Mouse (Mus musculus) A20 (cell line): ENCODE data around the gene Apon.
"Not testable (repeated sequence)": the region's sequence is repeated elsewhere in the genome, so short reads cannot be mapped to it uniquely, and the experiment has no call there.

Experiments used
- DNase-seq: peaks from one replicate; pipeline ENCODE4 v3.0.0-alpha.2; 2011; ENCODE audit warnings: low read depth, low spot score

Gene Apon

DNA sequence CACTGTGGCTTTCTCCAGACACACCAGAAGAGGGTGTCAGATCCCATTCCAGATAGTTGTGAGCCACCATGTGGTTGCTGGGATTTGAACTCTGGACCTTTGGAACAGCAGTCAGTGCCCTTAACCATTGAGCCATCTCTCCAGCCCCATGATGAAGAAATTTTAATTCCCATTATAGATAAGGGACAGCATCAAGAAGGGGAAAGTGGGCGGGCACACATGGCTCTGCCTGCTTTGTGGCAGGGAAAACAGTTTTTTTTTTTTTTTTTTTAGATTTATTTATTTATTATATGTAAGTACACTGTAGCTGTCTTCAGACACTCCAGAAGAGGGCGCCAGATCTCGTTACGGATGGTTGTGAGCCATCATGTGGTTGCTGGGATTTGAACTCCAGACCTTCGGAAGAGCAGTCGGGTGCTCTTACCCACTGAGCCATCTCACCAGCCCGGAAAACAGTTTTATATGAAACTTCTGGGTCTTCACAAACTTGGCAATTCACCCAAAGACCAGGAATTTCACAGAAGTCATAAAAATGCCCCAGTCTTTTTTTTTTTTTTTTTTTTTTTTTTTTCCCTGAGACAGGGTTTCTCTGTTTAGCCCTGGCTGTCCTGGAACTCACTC lies 19.0 kb downstream of the Apon start:
- DNase-seq: not testable (repeated sequence)

GRCm38 (mm10) chr10:128275374-128275773 lies 21.5 kb downstream of the Apon start:
- not testable (repeated sequence) for DNase-seq

DNA sequence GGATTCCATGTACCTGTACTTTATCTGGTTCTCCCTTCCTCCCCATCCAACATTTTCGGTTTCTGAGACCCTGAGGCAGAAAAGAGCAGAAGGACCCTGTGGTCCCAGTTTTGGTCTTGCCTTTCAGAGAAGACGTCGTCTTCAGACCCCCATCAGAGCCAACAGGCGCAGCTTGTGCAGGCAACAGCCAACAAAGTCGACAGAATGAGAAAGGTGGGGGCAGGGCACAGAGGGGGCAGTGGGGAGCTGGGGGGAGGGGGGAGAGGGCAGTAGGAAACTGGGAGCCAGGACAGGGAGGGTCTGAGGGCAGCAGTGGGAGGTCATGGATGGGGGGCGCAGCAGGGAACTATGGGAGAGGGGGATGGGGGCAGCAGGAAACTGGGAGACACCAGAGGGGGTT lies 24.3 kb downstream of the Apon start:
- DNase-seq: no peak

GRCm38 (mm10) chr10:128280943-128281342 lies 27.0 kb downstream of the Apon start:
- no peak for DNase-seq

DNA sequence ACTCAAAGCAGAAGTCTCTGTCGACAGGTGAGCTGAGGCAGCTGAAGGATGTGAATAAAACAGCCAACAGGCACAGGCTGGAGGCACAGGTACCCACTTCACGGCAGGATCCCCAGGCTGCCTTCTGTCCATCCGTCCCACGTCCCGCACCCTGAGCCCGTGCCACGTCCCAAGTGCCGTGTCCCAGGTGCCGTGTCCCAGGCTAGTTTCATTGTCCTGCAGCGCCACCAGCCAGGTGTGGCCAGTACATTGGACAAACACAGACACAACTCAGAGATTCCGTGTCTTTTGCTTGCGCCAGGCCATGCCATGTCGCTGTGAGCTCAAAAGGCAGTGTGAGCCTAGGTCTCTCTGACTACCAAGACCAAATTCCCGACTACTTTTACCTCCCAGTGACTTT lies 27.8 kb downstream of the Apon start:
- DNase-seq: no peak

- no peak for DNase-seq
These were observed 29.1 kb downstream of the Apon start for GRCm38 (mm10) chr10:128282886-128283450.

- DNase-seq: peak; percentile 69
These were observed 30.0 kb downstream of the Apon start for GRCm38 (mm10) chr10:128283604-128284579.

- not testable (repeated sequence) for DNase-seq
These were observed 36.7 kb downstream of the Apon start for GRCm38 (mm10) chr10:128290594-128290993.

- no peak for DNase-seq
These were observed 42.6 kb downstream of the Apon start for GRCm38 (mm10) chr10:128296370-128297090.

DNA sequence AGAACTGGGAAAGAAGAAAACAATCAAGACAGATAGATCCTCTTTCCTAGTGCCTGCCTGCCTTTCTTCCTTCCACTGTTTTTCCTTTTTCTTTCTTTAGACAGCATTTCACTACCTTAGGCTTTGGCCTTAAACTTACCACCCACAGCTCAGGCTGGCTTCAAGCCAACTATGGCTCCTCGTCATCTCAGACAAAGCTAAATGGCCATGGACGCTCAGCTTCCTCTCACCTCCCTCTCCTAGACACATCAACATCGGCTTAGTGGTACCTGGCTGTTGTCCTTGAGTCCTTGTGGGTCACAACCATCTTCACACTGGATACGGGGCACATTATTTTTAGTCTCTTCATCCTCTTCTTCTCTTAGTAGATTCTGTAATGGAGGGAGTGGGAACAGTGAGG lies 43.3 kb downstream of the Apon start:
- DNase-seq: no peak

DNA sequence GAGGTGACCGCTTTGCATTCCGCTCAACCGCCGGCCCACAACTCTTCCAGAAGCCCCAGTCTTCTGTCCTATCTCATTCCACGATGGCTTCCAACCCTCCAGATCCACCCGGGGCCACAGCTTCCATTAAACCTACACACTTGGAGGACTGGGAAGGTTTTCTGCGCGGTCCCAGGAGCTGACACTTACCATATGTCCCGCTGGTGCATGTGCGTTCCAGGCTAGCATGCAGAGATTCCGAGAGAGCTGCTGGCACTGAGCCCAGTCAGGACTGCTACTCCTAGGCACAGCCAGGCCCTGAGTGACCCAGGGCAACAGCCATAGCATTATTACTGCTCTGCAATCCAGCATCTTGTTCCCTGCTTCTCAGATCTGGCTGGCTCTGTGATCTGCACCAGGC lies 43.7 kb downstream of the Apon start:
- no peak for DNase-seq

DNA sequence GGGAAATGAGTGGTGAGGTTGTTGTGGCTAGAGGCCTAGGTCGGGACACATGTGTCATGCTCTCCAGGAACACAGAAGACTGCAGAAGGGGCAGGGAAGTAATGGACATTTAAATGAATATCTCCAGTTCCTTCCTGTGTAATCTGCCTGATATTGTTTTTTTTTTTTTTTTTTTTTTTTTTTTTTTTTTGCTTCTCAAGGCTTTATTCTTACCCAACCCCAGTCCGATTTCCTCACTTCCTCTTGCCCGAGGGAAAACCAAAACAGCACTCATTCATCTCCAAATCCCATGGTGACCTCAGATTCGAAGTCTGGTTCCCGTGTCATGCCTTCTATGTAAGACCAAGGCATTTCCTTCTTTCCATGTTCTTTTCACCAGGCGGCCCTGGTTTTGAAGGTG lies 44.3 kb downstream of the Apon start:
- no peak for DNase-seq

DNA sequence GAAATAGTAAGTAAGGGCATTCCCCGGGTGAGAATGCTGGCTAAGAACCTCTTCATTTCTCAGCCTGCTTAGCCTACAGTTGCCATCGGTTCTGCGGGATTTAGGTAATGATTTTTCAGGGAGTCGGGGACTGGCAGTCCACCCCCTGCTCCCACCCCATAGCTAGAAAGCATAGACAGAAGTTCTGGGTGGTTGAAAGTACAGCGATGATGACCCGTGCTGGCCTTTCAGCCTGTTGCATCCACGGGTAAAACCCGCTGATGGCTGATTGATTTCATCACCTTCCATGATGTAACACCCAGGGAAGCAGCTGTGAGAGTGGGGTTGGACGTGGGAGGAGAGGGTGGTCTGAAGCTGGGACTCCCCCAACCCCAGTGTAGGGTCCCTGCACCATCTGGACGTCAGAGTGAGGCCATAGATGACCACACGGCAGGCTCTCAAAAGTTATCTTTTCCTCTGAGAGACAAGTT lies 44.8 kb downstream of the Apon start, which contains the start of gene Il23a:
TSS of gene Il23a (minus strand) at position 51 of the 470 bp plus-strand sequence.
- no peak for DNase-seq

DNA sequence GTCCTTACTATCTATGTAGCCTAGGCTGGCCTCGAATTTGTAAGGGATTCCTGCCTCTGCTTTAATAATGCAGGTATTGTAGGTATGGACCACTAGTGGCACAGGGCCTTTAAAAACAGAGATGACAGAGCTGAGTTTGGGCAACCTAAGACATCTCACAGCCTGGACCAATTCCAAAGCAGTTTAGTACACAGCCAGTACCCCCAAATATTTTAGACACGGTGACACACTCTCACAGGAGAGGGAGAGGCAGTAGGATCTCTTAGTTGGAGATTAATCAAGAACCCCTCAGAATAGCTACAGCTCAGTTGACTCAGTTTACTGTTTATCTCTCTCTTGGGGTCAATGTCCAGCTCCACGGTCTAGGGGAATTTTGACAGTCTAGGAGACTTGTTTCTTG lies 48.5 kb downstream of the Apon start:
- DNase-seq: no peak

DNA sequence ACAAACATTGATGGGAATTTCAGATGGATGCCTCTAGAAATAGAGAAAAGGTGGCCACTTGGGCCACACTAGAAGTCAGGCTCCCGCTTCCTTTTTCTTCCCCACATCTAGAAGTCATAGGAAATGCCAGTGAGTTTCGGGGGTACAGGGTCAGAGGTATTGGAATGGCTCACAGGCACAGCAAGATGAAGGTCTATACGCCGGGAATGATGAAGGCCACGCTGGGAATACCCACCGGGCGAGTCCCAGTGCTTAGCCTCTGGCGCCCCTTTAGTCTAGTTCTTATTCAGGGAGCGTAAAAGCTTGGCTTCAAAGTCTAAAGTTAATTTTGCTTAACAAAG lies 48.9 kb downstream of the Apon start:
- no peak for DNase-seq

GRCm38 (mm10) chr10:128303126-128304021 lies 49.5 kb downstream of the Apon start, which contains the start of gene Pan2:
Pan2 (plus strand) TSS chr10:128303335.
- peak; percentile 100 for DNase-seq
